Mouse (Mus musculus): ENCODE data around the gene Slc39a1.

- no peak for TF ChIP-seq CTCF (IDR thresholded peaks at IDR 0.05; ENCODE audit: control insufficient read depth, insufficient read depth, insufficient read length)
- no peak for TF ChIP-seq MYOG (IDR thresholded peaks at IDR 0.05; ENCODE audit: control insufficient read depth, extremely low read depth, insufficient read length)
- TF ChIP-seq MAX (IDR thresholded peaks at IDR 0.05): no peak
- TF ChIP-seq MYOD1 (IDR thresholded peaks at IDR 0.05; ENCODE audit: control insufficient read depth, insufficient read length, low read depth): no peak
Measured at GRCm38 (mm10) chr3:90250791-90251190, 2.8 kb downstream of the Slc39a1 start.
